Mouse (Mus musculus): ENCODE results near the gene Lmntd1.

- TF ChIP-seq RCOR1 (conservative IDR thresholded peaks at IDR 0.05; ENCODE audit: low read depth, low read length), result no peak
- no peak for TF ChIP-seq NELFE (IDR thresholded peaks at IDR 0.05; ENCODE audit: low read depth, low read length)
- TF ChIP-seq CTCF (conservative IDR thresholded peaks at IDR 0.05 in 1 of 2, IDR thresholded peaks at IDR 0.05 in 1 of 2; ENCODE audit: low read depth in 2 of 2, low read length in 2 of 2), result no peak
- TF ChIP-seq POLR2A (IDR thresholded peaks at IDR 0.05; ENCODE audit: low read depth, low read length), result no peak
- TF ChIP-seq MEF2A (IDR thresholded peaks at IDR 0.05; ENCODE audit: borderline replicate concordance, low read depth, low read length), result no peak
- TF ChIP-seq EP300 (IDR thresholded peaks at IDR 0.05; ENCODE audit: low read length), result no peak
- no peak for TF ChIP-seq USF1 (IDR thresholded peaks at IDR 0.05; ENCODE audit: low read depth, low read length)
- TF ChIP-seq SMC3 (IDR thresholded peaks at IDR 0.05; ENCODE audit: low read depth, low read length), result no peak
- no peak for TF ChIP-seq ZNF384 (IDR thresholded peaks at IDR 0.05; ENCODE audit: low read depth, low read length)
- TF ChIP-seq KAT2A (IDR thresholded peaks at IDR 0.05; ENCODE audit: insufficient replicate concordance, low read length), result no peak
- TF ChIP-seq NRF1 (IDR thresholded peaks at IDR 0.05; ENCODE audit: low read depth, low read length), result no peak
- TF ChIP-seq MAX (IDR thresholded peaks at IDR 0.05; ENCODE audit: low read length), result no peak
Observed at GRCm38 (mm10) chr6:145380961-145381360, 233.2 kb downstream of the Lmntd1 start.

All from CH12.LX (cell line).